Mouse (Mus musculus): ENCODE data around the gene Haao. TPM values are rescaled to one million over a fixed set of nuclear protein-coding genes. Genes with fewer than 3 reads are reported as not detected.

The Haao gene
- total and polyA plus RNA-seq, 3 experiments = 0.05 to 4.8 (median 1.5) TPM

DNA sequence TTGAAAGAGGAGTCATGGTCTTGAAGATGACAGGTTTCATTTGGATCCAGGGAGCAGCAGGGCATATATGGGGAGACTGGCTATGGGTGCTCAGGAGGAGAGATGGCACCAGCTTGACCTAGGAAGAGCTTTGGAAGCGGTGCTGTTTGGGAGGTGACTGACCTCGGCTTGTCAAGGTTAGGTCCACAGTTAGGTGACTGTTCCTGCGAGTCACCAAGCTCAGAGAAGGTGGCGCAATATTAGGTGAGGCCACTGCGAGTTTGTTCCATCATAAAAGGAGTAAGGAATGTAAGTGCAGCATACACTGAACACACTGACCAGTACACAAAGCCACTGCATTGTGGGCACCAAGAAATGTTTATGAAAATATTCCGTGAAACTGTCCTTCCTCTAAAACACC is 61.3 kb downstream of the Haao start:
- Histone ChIP-seq H3K27me3 (ENCODE audit: insufficient read depth, low read length) (no peaks in the 10 kb centered on the region), H3K4me3 (ENCODE audit: low read depth, low read length) (no peak overlapping the region), H3K9me3 (replicated peaks) (no peaks in the 10 kb centered on the region), H3K4me1 (ENCODE audit: insufficient read depth, low read depth, low read length) (peaks cover 12% of the 10 kb centered on the region), H3K36me3 (replicated peaks) (peaks cover 86% of the 10 kb centered on the region)
- DNase-seq (ENCODE audit: low spot score) = no peak
- TF ChIP-seq CTCF (IDR thresholded peaks at IDR 0.05; ENCODE audit: low read depth, low read length) (no peak), GATA2 (IDR thresholded peaks at IDR 0.05; ENCODE audit: borderline replicate concordance, low read depth, low read length) (no peak), POLR2AphosphoS5 (IDR thresholded peaks at IDR 0.05; ENCODE audit: insufficient replicate concordance, low read depth, low read length) (no peak), TAL1 (conservative IDR thresholded peaks at IDR 0.05; ENCODE audit: low read depth, low read length) (no peak), GATA1 (IDR thresholded peaks at IDR 0.05; ENCODE audit: borderline replicate concordance, low read length) (no peak)
- ATAC-seq (ENCODE audit: extremely low read depth, insufficient number of reproducible peaks, low FRiP score, poor library complexity, severe bottlenecking) = no peak; the same call in 1 of the 2 replicates

DNA sequence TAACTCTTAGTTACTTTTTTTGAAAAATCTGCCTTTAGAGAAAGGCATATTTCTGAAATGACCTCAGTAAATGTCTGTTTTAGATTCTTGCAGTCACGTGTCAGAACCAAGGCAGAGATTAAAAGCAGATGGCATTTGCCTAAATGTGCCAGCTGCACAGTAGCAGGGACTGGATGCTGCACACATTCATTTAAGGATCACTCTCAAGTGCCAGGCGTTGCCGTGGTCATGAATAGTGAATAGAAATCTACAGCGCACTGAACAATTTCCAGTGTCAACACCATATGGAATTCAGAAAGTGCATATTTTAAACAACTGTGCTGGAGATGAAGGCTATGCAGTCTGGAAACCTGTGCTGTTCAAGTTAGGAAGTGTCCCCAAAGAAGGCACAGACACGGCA is 65.0 kb downstream of the Haao start:
- DNase-seq (ENCODE audit: low spot score) (no peak), ATAC-seq (ENCODE audit: extremely low read depth, insufficient number of reproducible peaks, low FRiP score, poor library complexity, severe bottlenecking) (no peak)
- no peak overlapping the region for H3K4me3 ChIP-seq (ENCODE audit: low read depth, low read length)
- no peaks in the 10 kb centered on the region for H3K27me3 ChIP-seq (ENCODE audit: insufficient read depth, low read length)
- no peak for TF ChIP-seq TAL1 (conservative IDR thresholded peaks at IDR 0.05; ENCODE audit: low read depth, low read length)
- TF ChIP-seq GATA1 (IDR thresholded peaks at IDR 0.05; ENCODE audit: borderline replicate concordance, low read length) = no peak
- H3K4me1 ChIP-seq (ENCODE audit: insufficient read depth, low read depth, low read length) = peaks cover 22% of the 10 kb centered on the region
- H3K36me3 ChIP-seq (replicated peaks) = peaks cover 74% of the 10 kb centered on the region
- no peaks in the 10 kb centered on the region for H3K9me3 ChIP-seq (replicated peaks)

Other genes starting within 250 kb of the Haao start
- not detected in 2 replicates for gene Kcng3, start 216.1 kb downstream of the Haao start, total RNA-seq (2014; fragmentation: Nextera tagmentation)
- 0.05 and 0.17 TPM in 2 replicates for gene Kcng3, start 216.1 kb downstream of the Haao start, total RNA-seq (2017)
- gene Kcng3, start 216.1 kb downstream of the Haao start, polyA plus RNA-seq (2012) = not detected in 2 replicates
- 169 and 179 TPM in 2 replicates for gene Mta3, start 141.8 kb downstream of the Haao start, total RNA-seq (2014; fragmentation: Nextera tagmentation)
- gene Mta3, start 141.8 kb downstream of the Haao start, total RNA-seq (2017) = 33.7 and 35.3 TPM in 2 replicates
- 114 and 126 TPM in 2 replicates for gene Mta3, start 141.8 kb downstream of the Haao start, polyA plus RNA-seq (2012)

Measured in G1E (cell line).